Mouse (Mus musculus) MEL (cell line): ENCODE results near the gene Hnrnpf.
A peak's percentile ranks its signal among the peaks of the same experiment; 100 is the strongest.

ENCODE experiments used
- CHD1 ChIP-seq: IDR thresholded peaks from 2 replicates; pipeline ENCODE4 v1.6.1; 2012; ENCODE audit warnings: low read depth, mild to moderate bottlenecking, inconsistent platforms, low read length, improper control_type of control experiment
- CTCF ChIP-seq, 3 experiments: IDR thresholded peaks in 2 of 3; conservative IDR thresholded peaks in 1 of 3; 2 replicates each; pipeline ENCODE4 v1.5.1; 2011 to 2012; ENCODE audit warnings: low read length in 3 of 3, low read depth in 2 of 3, mild to moderate bottlenecking in 2 of 3, improper control_type of control experiment in 1 of 3, inconsistent platforms in 1 of 3, mixed read lengths in 1 of 3, moderate library complexity in 1 of 3; ENCODE audit not compliant: control insufficient read depth in 1 of 3, insufficient read depth in 1 of 3, poor library complexity in 1 of 3, severe bottlenecking in 1 of 3
- ELF1 ChIP-seq: IDR thresholded peaks from 2 replicates; pipeline ENCODE4 v1.6.1; 2014; ENCODE audit warnings: low read depth, mild to moderate bottlenecking, inconsistent platforms, low read length, improper control_type of control experiment, moderate library complexity
- GATA1 ChIP-seq: IDR thresholded peaks from 2 replicates; pipeline ENCODE4 v1.6.1; 2011; ENCODE audit warnings: low read depth, low read length, improper control_type of control experiment
- HCFC1 ChIP-seq: IDR thresholded peaks from 2 replicates; pipeline ENCODE4 v1.6.1; 2012; ENCODE audit warnings: low read depth, mild to moderate bottlenecking, inconsistent platforms, low read length, improper control_type of control experiment, moderate library complexity
- MAX ChIP-seq: IDR thresholded peaks from 2 replicates; pipeline ENCODE4 v1.6.1; 2011; ENCODE audit warnings: low read length, improper control_type of control experiment
- POLR2A ChIP-seq, 2 experiments: IDR thresholded peaks; 2 replicates each; pipeline ENCODE4 v1.6.1; 2011 to 2012; ENCODE audit warnings: low read length in 2 of 2, mild to moderate bottlenecking in 2 of 2, control low read depth in 1 of 2, improper control_type of control experiment in 1 of 2, low read depth in 1 of 2, moderate library complexity in 1 of 2; ENCODE audit not compliant: control insufficient read depth in 1 of 2, insufficient read depth in 1 of 2, poor library complexity in 1 of 2
- POLR2AphosphoS2 ChIP-seq: IDR thresholded peaks from 2 replicates; pipeline ENCODE4 v1.6.1; 2011; ENCODE audit warnings: low read length, improper control_type of control experiment
- POLR2AphosphoS5 ChIP-seq: IDR thresholded peaks from 2 replicates; pipeline ENCODE4 v1.6.1; 2012; ENCODE audit warnings: low read depth, borderline replicate concordance, mild to moderate bottlenecking, inconsistent platforms, low read length, moderate library complexity, mixed read lengths
- TAL1 ChIP-seq: IDR thresholded peaks from 2 replicates; pipeline ENCODE4 v1.6.1; 2012; ENCODE audit warnings: mild to moderate bottlenecking, inconsistent platforms, low read length, moderate library complexity, mixed read lengths
- ZC3H11A ChIP-seq: IDR thresholded peaks from 2 replicates; pipeline ENCODE4 v1.6.1; 2012; ENCODE audit warnings: low read depth, mild to moderate bottlenecking, inconsistent platforms, low read length, improper control_type of control experiment
- ZKSCAN1 ChIP-seq: IDR thresholded peaks from 2 replicates; pipeline ENCODE4 v1.6.1; 2012; ENCODE audit warnings: low read depth, mild to moderate bottlenecking, inconsistent platforms, low read length, improper control_type of control experiment, moderate library complexity

DNA sequence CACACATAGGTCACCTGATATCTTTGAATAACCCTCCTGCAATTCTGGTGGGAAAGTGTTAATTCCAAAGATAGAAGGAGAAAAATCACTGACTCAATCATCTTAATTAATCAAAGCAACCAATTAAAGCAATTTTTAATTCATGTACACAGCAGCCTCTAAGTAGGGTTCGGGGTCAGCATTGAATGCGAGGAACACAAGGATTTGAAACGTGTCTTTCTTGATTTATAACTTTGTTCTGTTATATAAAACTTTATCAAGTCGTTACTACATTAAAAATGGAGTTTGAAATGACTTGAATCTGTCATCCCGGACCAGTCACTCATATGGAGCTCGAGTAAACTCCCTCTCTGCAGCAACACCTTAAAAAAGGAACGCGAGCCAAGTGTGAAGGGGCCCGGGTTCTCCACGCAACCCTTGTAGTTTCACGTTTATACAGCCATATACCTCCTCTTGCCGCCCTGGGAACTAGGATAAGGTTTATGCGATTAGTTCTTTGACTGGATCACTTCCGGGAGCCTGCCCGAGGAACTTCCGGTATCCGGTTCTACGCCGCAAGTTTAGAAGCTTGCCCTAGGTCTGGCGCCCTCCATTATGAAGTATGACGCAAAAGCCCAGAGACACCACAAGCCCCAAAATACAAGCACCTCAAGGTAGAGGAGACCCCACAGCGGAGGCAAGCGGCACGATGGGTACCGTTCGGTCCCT lies 21.3 kb upstream of the Hnrnpf start:
- no peak for TF ChIP-seq CTCF (IDR thresholded peaks at IDR 0.05 in 2 of 3, conservative IDR thresholded peaks at IDR 0.05 in 1 of 3; ENCODE audit: control insufficient read depth in 1 of 3, insufficient read depth in 1 of 3, low read depth in 2 of 3, low read length in 3 of 3, poor library complexity in 1 of 3, severe bottlenecking in 1 of 3)
- TF ChIP-seq ZC3H11A = no peak
- TF ChIP-seq CHD1 = peak; percentile 92
- TF ChIP-seq POLR2A (IDR thresholded peaks at IDR 0.05; ENCODE audit: control insufficient read depth in 1 of 2, insufficient read depth in 1 of 2, low read depth in 1 of 2, low read length in 2 of 2, poor library complexity in 1 of 2) = peak in 1 of 2 experiments; percentile 88
- TF ChIP-seq GATA1 = peak; percentile 69
- peak; percentile 87 for TF ChIP-seq HCFC1
- TF ChIP-seq MAX = no peak
- TF ChIP-seq POLR2AphosphoS2 = peak; percentile 74
- no peak; the same call in 1 of the 2 replicates for TF ChIP-seq TAL1
- no peak for TF ChIP-seq ZKSCAN1
- TF ChIP-seq ELF1 = peak; percentile 96
- no peak for TF ChIP-seq POLR2AphosphoS5
